Mouse (Mus musculus) kidney, postnatal 10 days (tissue): ENCODE results near the gene Chdh.

Experiments
- DNase-seq: peaks from one replicate; pipeline ENCODE4 v3.0.0; 2021; ENCODE audit warnings: mixed read lengths

The Chdh gene

GRCm38 (mm10) chr14:30008733-30009575, at the start of gene Chdh, which contains the start of gene Il17rb:
Chdh (plus strand) TSS chr14:30009023.
Il17rb (minus strand) TSS chr14:30008896.
- peak; percentile 88 for DNase-seq

GRCm38 (mm10) chr14:29967611-29968010, 41.2 kb upstream of the Chdh start:
- DNase-seq, result no peak

DNA sequence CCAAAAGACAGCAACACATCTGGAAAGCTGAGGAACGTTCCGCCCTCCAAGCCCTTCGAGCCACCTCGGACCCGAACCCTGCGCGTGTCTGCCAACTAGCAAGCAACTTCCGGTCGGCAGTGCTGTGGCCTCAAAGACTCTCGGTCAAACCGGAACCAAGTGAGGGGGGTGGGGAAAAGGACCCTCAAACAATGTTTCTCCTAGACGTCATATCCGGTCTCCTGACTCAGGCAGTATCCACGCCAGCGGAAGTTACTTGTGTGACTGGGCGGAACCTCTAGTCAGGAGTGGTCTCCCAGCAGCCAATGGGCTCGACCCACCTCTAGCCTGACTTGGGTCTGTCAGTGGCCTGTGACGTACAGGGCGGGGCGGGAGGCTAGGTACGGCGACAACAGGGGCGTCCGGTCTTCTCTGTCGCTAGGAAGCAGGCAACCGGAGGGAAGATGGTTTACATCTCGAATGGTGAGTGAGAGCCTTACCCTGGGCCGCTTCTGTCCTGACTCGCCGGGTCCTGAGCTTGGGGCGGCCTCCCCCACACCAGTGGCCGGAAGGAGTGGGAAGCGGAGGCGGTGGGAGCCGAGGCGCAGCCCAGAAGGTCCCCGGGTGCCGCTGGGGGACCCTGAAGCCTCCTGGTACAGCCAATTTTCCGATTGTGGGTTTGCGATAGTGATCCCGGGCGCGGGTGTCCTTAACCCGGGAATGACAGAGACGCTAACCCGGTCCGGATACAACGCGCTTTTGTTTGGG, 40.6 kb upstream of the Chdh start, which contains the start of gene Selenok:
Selenok (plus strand) TSS at position 234 of the 747 bp plus-strand sequence.
- peak; percentile 96 for DNase-seq

- no peak for DNase-seq
Measured at GRCm38 (mm10) chr14:29971446-29971845, 37.4 kb upstream of the Chdh start.

DNA sequence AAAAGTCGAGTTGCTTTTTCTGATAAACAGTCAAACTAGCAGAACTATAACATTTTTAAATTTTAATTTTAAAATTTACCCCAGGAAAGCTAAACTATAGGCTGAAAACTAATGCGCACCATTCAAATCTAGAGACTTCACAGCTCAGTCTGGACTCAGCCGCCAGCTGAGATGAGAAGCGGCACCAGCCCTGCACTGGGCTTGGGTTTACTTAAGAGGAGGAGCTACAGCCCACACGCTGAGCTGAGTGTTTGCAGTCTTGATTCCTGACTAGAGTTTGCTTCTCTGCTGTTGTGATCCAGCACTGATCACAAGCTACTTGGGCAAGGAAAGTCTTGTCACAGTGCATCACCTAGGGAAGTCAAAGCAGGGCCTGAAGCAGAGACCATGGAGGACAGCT, 36.8 kb upstream of the Chdh start:
- DNase-seq, result no peak

GRCm38 (mm10) chr14:29976927-29977326, 31.9 kb upstream of the Chdh start:
- peak; percentile 3 for DNase-seq

- DNase-seq, result peak; percentile 95
Measured at GRCm38 (mm10) chr14:29978254-29979204, 30.3 kb upstream of the Chdh start, which contains the start of gene Actr8. Actr8 (plus strand) TSS chr14:29978337.

DNA sequence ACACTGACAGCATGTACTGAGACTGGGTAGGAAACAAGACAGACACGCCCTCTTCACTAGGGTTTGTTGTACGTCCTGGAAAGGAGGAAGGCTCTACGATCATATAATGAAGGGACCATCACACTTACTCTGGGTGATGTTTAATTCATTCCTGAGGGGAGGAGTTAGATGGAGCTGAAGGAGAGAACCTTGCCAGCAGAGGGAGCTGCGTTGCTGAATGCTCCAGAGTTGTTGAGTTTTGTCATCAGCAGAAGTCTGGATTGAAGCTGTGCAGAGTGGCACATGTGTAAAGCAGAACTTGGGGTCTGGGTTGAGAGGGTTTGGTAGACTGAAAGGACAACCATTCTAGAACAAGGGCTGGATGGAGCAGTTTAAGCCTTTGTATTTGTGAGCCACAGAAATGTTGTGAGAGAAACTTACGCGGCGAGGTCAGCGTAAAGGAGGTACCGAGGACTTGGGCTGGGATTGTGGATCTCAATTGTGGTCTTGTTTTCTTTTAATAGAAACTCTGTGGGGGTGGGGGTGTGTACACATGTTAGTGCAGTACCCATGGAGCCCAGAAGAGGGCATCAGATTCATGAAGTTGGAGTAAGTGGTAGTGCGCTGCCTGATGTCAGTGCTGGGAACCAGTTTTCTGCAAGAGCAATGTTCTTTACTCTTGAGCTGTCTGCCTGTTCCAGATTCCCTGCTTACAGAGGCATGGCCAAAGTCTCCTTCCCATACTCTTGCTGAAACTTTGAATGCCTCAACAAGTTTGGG, 28.2 kb upstream of the Chdh start:
- peak; percentile 56 for DNase-seq

DNA sequence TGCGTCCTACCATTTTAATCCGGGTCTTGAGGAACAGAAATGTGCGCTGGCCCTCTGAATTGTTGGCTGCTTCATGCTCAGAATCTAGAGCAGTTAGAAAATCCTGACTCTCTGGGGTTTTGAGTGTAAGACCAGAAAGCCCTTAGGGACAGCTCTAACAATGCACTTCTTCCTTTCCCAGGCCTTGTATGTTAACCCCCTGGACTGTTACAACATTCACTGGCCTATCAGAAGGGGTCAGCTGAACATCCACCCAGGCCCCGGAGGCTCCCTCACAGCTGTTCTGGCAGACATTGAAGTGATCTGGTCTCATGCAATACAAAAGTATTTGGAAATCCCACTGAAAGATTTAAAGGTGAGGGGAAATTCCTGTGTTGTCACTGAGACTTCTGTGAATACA, 22.7 kb upstream of the Chdh start:
- DNase-seq, result no peak

- no peak for DNase-seq
Measured at GRCm38 (mm10) chr14:29987276-29987675, 21.5 kb upstream of the Chdh start.

- DNase-seq, result no peak
Measured at GRCm38 (mm10) chr14:29987739-29988138, 21.1 kb upstream of the Chdh start.

DNA sequence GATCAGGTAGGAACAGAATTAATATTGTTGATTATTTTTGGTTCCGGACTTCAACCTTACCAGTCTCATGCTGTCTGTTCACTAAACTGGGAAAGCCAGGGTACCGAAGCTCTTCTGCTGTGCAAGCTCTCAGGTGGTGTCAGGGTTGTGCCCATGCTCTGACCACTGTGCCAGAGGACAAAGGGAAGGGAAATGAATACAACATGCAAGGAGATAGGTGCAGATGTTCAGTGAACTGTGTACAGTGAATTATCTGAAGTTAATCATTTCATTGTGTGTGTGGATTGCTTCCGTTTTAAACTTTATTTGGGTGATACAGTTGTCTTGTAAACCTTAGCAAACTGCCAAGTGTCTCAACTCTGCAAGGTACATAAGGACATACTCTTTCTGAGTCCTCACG, 20.5 kb upstream of the Chdh start:
- no peak for DNase-seq

- DNase-seq, result no peak
Measured at GRCm38 (mm10) chr14:29994976-29995375, 13.8 kb upstream of the Chdh start.

DNA sequence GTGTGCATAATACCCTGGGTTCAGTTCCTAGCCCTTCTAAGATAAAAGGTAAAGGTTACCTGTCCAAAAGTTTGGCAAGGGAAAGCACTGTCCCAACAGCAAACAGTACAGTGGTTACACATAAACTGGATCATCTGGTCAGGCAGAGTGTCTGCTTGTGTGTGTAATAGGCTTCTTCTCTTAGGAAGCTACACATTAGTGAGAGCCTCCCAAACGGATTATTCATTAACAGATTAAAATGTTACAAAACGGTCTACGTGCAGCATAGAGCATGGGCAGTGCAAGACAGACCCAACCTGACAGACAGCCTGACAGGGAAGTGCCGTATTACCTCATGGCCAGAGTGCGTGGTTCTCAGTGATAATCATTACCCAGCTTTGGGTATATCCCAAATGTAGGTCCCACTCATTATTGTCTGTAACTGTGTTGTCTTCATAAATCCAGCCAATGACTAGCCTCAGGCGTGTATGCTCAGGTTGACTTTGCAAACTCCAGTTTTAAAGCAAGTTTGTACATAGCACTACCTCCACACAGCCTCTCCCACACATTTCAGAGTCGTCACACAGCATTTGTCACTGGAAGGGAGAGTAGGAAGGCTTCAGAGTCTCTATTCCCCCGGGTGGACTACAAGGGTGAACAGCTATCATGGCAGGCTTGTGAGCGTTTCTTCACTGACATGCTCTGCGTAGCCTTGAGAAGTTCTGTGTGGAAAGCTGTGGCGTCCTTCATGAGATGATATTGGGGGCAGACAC, 12.6 kb upstream of the Chdh start:
- peak; percentile 29 for DNase-seq

- DNase-seq, result no peak
Measured at GRCm38 (mm10) chr14:29997345-29997744, 11.5 kb upstream of the Chdh start.

- DNase-seq, result no peak
Measured at GRCm38 (mm10) chr14:29998747-29999474, 9.9 kb upstream of the Chdh start.

DNA sequence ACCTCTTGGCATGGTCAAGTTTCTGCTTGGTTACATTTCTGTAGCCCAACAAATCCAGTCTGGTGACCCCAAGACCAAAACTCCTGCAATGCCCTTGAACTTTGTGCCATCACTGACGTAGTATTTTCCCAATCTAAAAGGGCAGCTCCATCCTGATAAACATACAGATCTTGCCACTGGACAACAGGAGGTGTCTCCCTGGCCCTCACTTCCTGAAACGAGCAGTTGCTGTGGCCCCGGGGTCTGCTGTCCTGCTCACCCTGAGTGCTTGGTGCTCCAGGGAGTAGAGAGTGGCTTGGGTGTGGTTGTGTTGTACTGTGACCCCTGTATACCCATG, 9.4 kb upstream of the Chdh start:
- no peak for DNase-seq

- peak; percentile 89 for DNase-seq
Measured at GRCm38 (mm10) chr14:30009864-30010560, 1.2 kb downstream of the Chdh start.

- DNase-seq, result peak; percentile 76
Measured at GRCm38 (mm10) chr14:30011886-30012560, 3.2 kb downstream of the Chdh start.
